Mouse (Mus musculus) bone marrow, adult 2 months (tissue): ENCODE results near the gene Mgat3. TPM values are rescaled to one million over a fixed set of nuclear protein-coding genes. Genes with fewer than 3 reads are reported as not detected.
A peak's percentile ranks its signal among the peaks of the same experiment; 100 is the strongest.

Source experiments
- H3K27ac ChIP-seq: fragments of 200-500 bp; 2 replicates; pipeline ENCODE4 v1.5.1; 2012; ENCODE audit warnings: low read depth, mild to moderate bottlenecking, control low read depth, inconsistent platforms, low read length; ENCODE audit not compliant: control insufficient read depth, poor library complexity, insufficient read depth
- H3K4me1 ChIP-seq: fragments of 200-500 bp; 2 replicates; pipeline ENCODE4 v1.6.1; 2011; ENCODE audit warnings: low read length; ENCODE audit not compliant: control insufficient read depth, insufficient read depth
- H3K4me3 ChIP-seq: fragments of 200-500 bp; replicated peaks from 2 replicates; pipeline ENCODE3; 2011; ENCODE audit warnings: mild to moderate bottlenecking, low read depth, low read length, control low read depth; ENCODE audit not compliant: control insufficient read depth
- CTCF ChIP-seq: fragments of 200-500 bp; IDR thresholded peaks from 2 replicates; pipeline ENCODE4 v1.5.1; 2011; ENCODE audit warnings: low read length, control low read depth; ENCODE audit not compliant: control insufficient read depth, insufficient read depth
- POLR2A ChIP-seq: fragments of 200-500 bp; IDR thresholded peaks from 2 replicates; pipeline ENCODE4 v1.6.1; 2011; ENCODE audit warnings: low read depth, mild to moderate bottlenecking, control low read depth, low read length, borderline replicate concordance; ENCODE audit not compliant: control insufficient read depth
- WGBS: fragments of 180-500 bp; shearing (Covaris S2); methylation state at CpG from one replicate; pipeline ENCODE4 v1.1.7; 2018; 5-methylcytosine and 5-hydroxymethylcytosine counted together
- polyA plus RNA-seq: library from polyadenylated mRNA; stranded (reverse); fragments of >200 nt; gene quantifications from 2 replicates; pipeline ENCODE4 v1.2.4, GENCODE M21; 2011; ENCODE audit warnings: low replicate concordance; ENCODE audit not compliant: missing spikeins, insufficient read depth, insufficient read length

Gene Mgat3
- 0.97 TPM in 1 of 2 replicates, not detected in the other for polyA plus RNA-seq

DNA sequence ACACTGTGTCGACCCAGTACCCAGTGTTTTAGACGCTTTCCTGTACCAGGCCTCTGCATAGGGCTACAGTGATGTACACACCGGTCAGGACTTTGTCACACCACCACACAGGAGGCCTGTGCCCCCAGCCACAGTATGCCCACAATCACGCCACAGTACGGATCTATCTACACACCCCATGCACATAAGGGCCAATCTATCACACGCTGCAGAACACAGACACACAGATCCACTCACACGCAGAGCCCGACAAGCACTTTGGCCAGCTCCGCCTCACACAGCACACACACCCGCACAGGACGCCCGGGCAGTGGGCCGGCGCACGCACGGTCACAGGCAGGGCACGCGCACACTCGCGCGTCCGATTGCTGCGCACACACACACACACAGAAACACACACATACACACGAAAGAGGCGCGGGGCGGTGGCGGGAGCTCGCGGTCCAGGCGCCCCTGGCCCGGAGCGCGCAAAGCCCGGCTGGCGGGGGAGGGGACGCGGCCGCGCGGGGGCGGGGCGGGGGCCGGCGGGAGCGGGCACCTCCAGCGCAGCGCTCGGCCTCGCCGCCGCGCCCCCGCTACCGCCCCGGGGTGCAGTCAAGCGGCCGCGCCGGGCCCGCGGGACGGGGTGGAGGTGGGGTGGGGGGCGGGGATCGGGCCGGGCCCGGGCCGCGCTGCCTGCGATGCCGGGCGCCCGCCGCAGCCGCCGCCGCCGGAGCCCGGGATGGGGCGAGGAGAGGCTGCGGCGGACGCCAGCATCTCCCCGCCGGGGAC lies at the start of gene Mgat3:
TSS of gene Mgat3 (plus strand) at position 721 of the 771 bp plus-strand sequence.
- WGBS, result 8% methylated on average over 51 of the region's 85 CpGs
- Histone ChIP-seq H3K27ac (no peak within 1 kb of the TSS), H3K4me3 (no peak within 1 kb of the TSS), H3K4me1 (no peaks in the 10 kb centered on the region)
- TF ChIP-seq POLR2A (no peak), CTCF (no peak)

- Histone ChIP-seq H3K4me3 (no peak overlapping the region), H3K27ac (no peak overlapping the region), H3K4me1 (no peaks in the 10 kb centered on the region; the same call in 1 of the 2 replicates)
- TF ChIP-seq POLR2A (no peak), CTCF (no peak)
- 82% methylated on average over 4 of the region's 4 CpGs for WGBS
Measured at GRCm38 (mm10) chr15:80124651-80125050, 48.9 kb upstream of the Mgat3 start.

DNA sequence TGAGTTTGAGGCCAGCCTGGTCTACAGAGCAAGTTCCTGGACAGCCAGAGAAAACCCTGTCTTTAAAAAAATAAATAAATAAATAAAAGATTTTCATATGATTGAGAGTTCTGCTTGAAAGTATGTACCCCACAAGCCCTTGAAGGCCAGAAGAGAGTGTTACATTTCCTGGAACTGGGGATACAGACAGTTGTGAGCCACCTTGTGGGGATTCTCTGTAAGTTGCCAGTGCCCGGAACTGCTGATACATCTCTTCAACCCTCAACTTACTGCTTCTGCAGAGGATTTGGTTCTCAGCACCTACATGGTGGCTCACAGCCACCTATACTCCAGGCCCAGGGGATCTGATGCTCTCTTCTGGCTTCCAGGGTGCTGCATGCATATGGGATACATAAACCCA lies 46.3 kb upstream of the Mgat3 start:
- peaks cover 1% of the 10 kb centered on the region for H3K4me1 ChIP-seq
- H3K4me3 ChIP-seq, result no peak overlapping the region
- WGBS, result 16% methylated on average over 1 of the region's 1 CpGs
- H3K27ac ChIP-seq, result no peak overlapping the region
- TF ChIP-seq CTCF (no peak), POLR2A (no peak)

GRCm38 (mm10) chr15:80129982-80130381 lies 43.5 kb upstream of the Mgat3 start:
- 72% methylated on average over 6 of the region's 6 CpGs for WGBS
- Histone ChIP-seq H3K4me3 (no peak overlapping the region), H3K27ac (peak overlapping the region; percentile 14; the same call in 1 of the 2 replicates), H3K4me1 (peaks cover 4% of the 10 kb centered on the region)
- TF ChIP-seq CTCF, result no peak
- TF ChIP-seq POLR2A, result no peak

- Histone ChIP-seq H3K4me3 (no peak overlapping the region), H3K4me1 (peaks cover 4% of the 10 kb centered on the region), H3K27ac (peak overlapping the region; percentile 73)
- no peak for TF ChIP-seq CTCF
- TF ChIP-seq POLR2A, result no peak
- 39% methylated on average over 5 of the region's 5 CpGs for WGBS
Measured at GRCm38 (mm10) chr15:80130689-80131088, 42.8 kb upstream of the Mgat3 start.

DNA sequence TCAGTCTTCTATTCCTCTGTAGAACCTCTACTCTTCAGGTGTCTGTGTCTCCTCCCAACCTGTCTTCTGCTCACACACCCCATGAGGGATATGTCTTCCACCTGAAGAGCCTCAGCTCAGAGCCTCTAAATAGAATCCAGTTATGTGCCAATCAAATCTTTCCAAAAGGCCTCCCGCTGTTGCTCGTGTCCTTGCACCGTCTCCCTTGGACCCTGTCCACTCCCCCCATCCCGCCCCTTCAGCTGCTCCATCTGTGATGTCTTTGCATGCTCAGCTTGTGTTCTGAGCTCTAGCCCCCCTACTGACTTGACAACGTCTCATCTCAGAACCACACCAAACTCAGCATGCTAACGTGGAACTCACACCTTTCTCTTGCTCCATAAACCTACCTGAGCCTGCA lies 42.1 kb upstream of the Mgat3 start:
- Histone ChIP-seq H3K27ac (peak overlapping the region; percentile 42), H3K4me1 (peaks cover 4% of the 10 kb centered on the region), H3K4me3 (no peak overlapping the region)
- WGBS, result 70% methylated on average over 6 of the region's 6 CpGs
- no peak for TF ChIP-seq POLR2A
- no peak for TF ChIP-seq CTCF

GRCm38 (mm10) chr15:80132452-80132851 lies 41.1 kb upstream of the Mgat3 start:
- TF ChIP-seq POLR2A (no peak), CTCF (no peak)
- Histone ChIP-seq H3K4me3 (no peak overlapping the region), H3K4me1 (peaks cover 4% of the 10 kb centered on the region), H3K27ac (no peak overlapping the region)
- 77% methylated on average over 9 of the region's 9 CpGs for WGBS

DNA sequence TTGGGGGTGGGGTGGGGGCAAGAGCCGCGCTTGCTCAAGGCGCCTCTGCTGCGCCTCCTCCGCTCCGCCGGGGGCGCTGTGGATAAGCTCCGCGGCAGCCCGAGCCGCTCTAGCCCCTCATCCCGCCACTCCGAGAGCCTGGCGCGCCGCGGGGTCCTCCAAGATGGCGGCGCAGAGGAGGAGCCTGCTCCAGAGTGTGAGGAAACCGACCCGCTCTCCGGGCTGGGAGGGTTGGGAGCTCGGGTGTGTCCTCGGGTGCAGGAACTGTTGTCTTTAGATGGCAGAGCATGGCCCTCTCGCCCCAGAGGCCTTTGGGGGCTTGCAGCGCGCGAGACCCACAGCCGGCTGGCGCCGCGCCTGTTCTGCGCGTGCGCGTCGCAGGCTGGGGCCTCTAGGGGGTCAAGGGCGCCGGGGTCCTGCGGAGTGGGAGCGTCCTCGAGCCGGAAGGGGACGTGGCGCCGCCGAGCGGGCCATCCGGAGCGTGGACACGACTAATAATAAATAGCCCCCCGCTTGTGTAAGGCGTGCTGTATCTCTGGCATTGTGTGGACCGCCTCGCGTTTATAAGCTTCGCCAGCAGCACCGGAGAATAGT lies 40.4 kb upstream of the Mgat3 start, which contains the start of gene Tab1:
TSS of gene Tab1 (plus strand) at position 135 of the 594 bp plus-strand sequence.
- Histone ChIP-seq H3K4me3 (peak within 1 kb of the TSS; percentile 89), H3K27ac (peak within 1 kb of the TSS; percentile 97), H3K4me1 (peaks cover 4% of the 10 kb centered on the region)
- TF ChIP-seq CTCF (peak; percentile 64), POLR2A (peak; percentile 76; the same call in 1 of the 2 replicates)
- under 1% methylated on average over 59 of the region's 59 CpGs for WGBS
